Mouse (Mus musculus): ENCODE measurements around the gene Ackr3.

The Ackr3 gene

DNA sequence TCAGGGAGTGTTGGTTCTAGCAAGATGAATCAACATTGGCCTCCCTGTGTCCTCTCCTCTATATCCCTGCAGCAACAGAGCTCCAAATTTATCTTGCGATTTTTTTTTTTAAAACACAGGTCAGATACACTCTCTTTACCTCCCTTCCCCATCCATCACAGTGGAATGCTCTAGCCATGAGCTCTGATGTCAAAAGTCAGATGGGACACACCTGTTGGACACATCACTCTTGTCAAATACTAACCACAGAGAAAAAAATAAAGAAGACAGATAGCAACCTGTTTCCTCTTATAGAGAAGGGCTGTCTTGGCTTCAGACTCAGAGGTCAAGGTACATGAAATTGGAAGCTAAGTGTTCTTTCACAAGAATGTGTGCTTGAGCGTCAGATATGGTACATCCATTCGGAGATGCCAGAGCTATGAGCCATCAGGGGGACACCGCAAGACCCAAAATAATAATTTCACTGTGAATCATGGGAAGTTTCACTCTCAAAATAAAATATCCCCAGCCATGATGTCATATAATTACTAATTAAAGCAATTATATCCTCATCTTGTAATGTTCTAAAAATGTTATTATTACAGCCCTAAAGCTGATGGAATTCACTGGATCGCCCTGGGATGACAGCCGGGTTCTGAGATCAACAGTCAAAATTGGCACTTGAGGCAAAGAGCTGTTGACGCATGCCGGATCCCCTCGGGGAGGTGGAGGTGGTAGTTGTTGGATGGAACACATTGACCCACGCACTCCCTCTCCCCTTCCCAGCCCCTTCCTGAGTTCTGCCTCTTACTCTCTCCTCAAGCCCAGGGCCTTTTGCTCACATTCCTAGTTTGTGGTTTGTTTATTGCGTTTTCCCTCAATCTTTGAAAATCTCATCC, 57.2 kb downstream of the Ackr3 start:
- no peak for DNase-seq

DNA sequence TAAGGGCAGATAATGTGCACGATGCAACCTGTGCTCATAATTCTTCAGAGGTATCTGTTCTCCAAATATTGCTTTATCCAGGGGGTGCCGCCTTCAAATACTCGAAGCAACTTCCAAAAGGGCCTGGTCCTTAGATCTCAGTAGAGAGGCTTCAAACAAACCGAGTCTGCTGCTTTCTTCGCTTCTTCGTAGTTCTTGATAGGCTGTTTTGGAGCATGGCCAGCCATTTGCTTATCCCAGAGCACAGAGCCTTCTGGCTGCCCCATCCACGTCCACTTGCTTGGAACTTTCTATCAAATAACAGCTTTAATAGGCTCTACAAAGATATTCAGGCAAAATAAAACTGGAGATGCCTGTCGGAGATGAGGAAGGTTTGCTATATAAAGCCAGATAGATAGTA, 58.6 kb downstream of the Ackr3 start:
- no peak for DNase-seq
